Mouse (Mus musculus) heart, postnatal 10 days (tissue): ENCODE measurements at regions not wholly inside any gene's neighbourhood (a gene's known extent, or its start where the extent isn't known, plus 50 kb on each side); places are given as distances from the start of the nearest gene placed in this dataset.

Source experiments
- DNase-seq, 2 experiments: peaks; one replicate each; pipeline ENCODE4 v3.0.0; 2021
- intact Hi-C: fragments of 180-260 bp; cut with DNase I; formaldehyde crosslinking; loops from one replicate; pipeline ENCODE4 v1.15.1; 2025

GRCm38 (mm10) chr13:25754515-25755105 lies 484.3 kb upstream of the Nrsn1 start:
- no peak for DNase-seq
- intact Hi-C loops: no loop called here

DNA sequence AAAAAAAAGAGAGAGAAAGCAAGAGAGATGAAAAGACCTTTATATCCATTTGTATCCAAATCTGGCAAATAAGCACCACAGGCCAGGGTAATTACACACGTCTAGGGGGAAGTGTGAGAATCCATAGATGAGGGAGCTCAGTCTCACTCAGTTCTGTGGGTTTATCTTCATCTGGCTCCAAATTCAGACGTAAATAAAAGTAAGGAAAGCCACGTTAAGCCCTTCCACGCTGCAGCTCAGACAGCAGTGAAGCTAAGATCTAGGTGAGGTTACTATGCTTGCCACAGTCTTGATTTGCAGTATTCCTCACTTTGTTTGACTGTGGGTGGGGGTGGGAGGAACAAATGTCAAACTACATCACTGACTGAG lies 481.1 kb upstream of the Nrsn1 start:
- no peak for DNase-seq
- intact Hi-C loops: no loop called here

- intact Hi-C loops: no loop called here
- DNase-seq: peak; percentile 10 to 22
Measured at GRCm38 (mm10) chr13:25750460-25751408, 480.4 kb upstream of the Nrsn1 start.

DNA sequence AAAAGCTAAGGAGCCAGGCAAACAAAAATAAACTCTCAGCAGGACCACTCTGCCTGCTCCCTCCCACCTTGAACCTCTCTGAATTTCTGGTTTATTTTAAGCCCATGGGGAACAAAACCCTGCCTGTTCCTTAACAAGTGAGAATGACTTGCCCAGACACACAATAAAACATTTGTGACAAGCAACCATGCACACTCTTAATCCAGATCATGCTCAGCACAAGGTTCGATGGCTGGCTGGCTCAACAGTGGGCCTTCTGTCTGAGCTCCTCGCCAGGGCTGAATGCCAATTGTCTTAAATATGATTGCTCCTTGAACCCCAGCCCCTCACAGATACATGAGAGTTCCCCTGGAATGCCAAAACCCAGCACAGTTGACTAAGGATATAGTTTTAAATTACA lies 468.3 kb upstream of the Nrsn1 start:
- no peak for DNase-seq
- intact Hi-C loops: no loop called here

GRCm38 (mm10) chr13:25729327-25729892 lies 459.1 kb upstream of the Nrsn1 start:
- DNase-seq: no peak
- intact Hi-C loops: no loop called here

- intact Hi-C loops: no loop called here
- peak; percentile 19 to 56 for DNase-seq
Measured at GRCm38 (mm10) chr13:25727504-25728095, 457.3 kb upstream of the Nrsn1 start.

DNA sequence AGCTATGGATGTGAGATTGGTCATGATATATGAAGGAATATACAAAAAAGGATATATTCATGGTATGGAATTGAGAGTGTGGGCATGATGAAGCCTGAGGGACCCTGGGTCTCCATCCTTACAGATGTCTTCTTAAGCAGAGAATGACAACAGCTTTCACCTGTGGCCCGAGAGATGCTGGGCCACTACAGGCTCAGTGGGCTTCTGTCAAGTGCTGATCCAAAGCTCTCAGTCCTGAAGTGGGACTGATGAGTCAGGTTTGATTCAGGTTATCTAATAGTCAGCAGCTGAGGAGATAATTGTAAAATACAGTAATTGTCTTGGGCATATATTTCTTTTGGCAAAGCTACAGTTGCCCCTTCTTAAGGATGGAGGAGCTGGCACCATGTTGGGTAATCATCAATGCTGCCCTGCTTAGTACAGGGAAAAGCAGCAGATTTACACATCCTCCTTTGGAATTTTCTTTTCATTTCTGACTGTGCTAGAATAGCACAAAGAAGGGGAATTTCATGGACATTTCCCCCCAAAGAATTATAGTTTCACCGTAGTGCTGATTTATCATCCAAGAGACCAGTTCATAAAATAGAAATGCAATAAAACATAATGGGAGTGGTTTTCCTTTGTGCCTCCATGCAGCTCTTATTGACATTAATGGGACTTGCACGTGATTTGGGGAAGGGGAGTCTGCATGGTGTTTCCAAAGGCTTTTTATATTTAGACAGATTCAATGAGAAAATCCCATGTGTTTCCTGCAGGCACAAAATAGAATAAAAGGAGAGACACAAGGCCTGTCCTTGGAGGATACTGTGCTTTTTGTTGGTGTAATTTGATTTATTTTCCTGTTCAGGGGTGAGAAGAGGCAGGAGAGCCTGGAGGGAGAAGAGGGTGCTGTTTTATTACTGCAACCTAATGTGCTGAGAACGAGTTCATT lies 452.6 kb upstream of the Nrsn1 start:
- DNase-seq: no peak
- intact Hi-C loops: no loop called here

DNA sequence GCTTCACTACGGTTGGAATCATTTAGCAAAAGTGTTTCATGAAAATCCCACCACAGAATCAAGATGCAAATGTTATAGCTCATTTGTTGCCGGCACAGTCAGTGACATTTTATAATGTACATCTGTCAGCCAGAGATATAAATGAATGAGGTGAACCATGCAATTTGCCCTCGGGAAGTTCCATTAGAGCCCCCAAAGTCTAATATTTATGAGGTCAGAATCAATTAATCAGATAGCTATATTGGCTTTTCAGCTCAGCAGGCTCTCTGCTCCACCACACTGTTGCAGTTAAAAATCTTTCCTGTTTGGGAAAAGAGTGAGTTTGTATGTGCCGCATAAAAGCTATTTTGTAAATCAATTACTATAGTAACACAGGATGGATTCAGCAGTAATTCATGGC lies 430.7 kb upstream of the Nrsn1 start:
- no peak for DNase-seq
- intact Hi-C loops: no loop called here

- intact Hi-C loops: no loop called here
- DNase-seq: no peak
Measured at GRCm38 (mm10) chr13:25695956-25696355, 425.7 kb upstream of the Nrsn1 start.

GRCm38 (mm10) chr13:25695017-25695604 lies 424.8 kb upstream of the Nrsn1 start:
- intact Hi-C loops: no loop called here

GRCm38 (mm10) chr13:25678221-25678735 lies 408.0 kb upstream of the Nrsn1 start:
- intact Hi-C loops: no loop called here
- no peak for DNase-seq

More at GRCm38 (mm10) chr13:25695017-25695604, 424.8 kb upstream of the Nrsn1 start:
- no peak for DNase-seq

GRCm38 (mm10) chr13:25675208-25675607 lies 404.9 kb upstream of the Nrsn1 start:
- intact Hi-C loops: no loop called here
- no peak for DNase-seq

DNA sequence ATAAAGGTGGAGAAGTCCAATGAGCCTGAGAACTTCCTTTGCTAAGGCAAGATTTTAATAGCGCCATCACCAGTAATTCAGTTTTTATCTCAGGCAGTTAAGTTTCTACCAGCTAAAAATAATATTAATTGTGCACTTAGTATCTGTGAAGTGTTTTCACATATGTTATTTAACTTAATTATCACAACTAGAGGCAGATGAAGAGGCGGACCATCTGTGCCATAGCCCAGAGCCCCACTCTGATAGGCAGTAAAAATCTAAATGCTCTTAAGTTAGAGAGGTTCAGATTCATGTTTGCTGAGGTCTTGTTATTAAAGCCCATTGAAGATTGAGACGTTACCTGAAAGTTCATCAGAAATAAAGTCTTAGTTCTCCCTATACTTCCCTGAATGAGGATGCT lies 395.7 kb upstream of the Nrsn1 start:
- intact Hi-C loops: no loop called here

DNA sequence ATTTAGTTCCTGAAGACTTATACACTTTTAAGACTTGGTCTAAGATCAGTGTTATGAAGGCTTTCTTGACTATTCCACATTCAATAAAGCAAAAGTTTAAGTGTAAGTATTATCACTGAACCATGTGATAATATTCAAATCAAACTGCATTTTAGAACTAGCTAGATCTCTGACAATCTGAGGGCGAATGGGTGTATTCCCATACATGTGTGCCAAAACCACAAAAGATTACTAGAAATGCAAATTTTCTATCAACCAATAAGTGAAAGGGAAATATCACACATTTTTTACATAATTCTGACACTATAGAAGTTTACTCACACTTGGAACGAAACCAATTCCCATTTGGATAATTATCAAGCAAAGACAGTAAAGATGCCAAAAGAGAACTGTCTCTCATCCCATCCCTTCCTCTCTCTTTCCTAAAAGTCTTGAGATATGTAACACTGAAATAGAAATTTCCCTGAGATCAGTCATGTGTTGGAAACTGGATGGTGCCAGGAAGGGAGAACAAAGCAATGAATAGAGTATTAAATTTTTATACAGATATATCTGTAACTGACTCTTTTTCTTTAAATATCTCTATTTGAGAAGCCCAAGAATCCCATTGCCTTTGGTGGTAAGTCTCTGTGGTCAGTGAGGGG lies 394.8 kb upstream of the Nrsn1 start:
- intact Hi-C loops: no loop called here
- DNase-seq: no peak

More for the DNA sequence above, 395.7 kb upstream of the Nrsn1 start:
- DNase-seq: no peak

GRCm38 (mm10) chr13:25648430-25648786 lies 378.1 kb upstream of the Nrsn1 start:
- DNase-seq: no peak
- intact Hi-C loops: no loop called here

DNA sequence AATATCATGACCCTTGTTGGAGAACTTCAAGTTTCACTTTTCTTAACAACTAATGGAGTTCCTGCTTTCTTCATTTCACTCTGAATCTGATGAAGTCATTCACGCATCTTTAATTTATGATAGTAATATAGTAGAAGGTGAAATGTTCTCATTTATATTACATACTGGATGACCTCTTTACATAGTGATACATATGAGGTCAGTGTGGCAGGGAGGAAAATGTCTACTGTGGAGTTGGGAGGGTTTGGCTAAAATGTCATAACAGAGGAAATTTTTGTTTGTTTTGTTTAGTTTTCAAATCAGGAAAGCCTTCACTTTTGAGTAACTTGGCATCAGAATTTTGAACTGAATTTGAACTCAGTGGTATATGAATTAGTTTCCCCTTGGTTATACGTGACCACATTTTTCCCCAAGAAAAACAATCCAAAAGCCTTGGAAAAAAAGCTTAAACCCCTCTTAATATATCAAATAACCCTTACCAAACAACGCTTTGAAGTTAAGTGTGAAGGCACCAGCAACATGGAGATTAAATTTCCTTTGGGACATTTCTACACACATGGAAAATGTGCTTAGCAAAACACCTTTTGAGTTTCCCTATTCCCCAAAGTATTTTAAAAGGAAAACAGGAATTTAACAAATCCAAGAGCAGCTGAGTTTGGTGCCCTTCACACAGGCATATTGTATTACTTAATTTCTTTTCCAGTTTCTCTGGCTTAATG lies 377.6 kb upstream of the Nrsn1 start:
- DNase-seq: no peak
- intact Hi-C loops: no loop called here

- intact Hi-C loops: no loop called here
- peak; percentile 12 to 20 for DNase-seq
Measured at GRCm38 (mm10) chr13:25639522-25640291, 369.4 kb upstream of the Nrsn1 start.

- intact Hi-C loops: no loop called here
- peak; percentile 78 to 82 for DNase-seq
Measured at GRCm38 (mm10) chr13:25629466-25629865, 359.2 kb upstream of the Nrsn1 start.
